ENCODE assay signal across 19 mouse cellular contexts in genomic region chr7:112273451-112273850, GRCm38 (mm10). TPM values are rescaled to one million over a fixed set of nuclear protein-coding genes. Genes with fewer than 3 reads are reported as not detected.
A peak's percentile ranks its signal among the peaks of the same experiment; 100 is the strongest.
DNase-seq lines count a peak whose midpoint lies in the region; ATAC-seq and TF ChIP-seq lines count a peak whose summit lies in the region.
"Had no signal": no experiment of that assay in that cellular context is flagged by ENCODE, and none has a peak within 500 bp of the region (broad histone marks: within the 10 kb centered on the region; RNA-seq: fewer than 3 reads in every experiment).

No protein-coding gene starts in this region.

- H3K27me3 ChIP-seq in heart, embryonic 11.5 days (ENCODE audit: control insufficient read depth, insufficient read depth, low read length), result no peaks in the 10 kb centered on the region
- no peaks in the 10 kb centered on the region for H3K27me3 ChIP-seq in lung, embryonic 14.5 days (ENCODE audit: insufficient read depth, low read length)
- no peaks in the 10 kb centered on the region for H3K27me3 ChIP-seq in heart, embryonic 16.5 days (ENCODE audit: control insufficient read depth, insufficient read depth, low read length)
- no peaks in the 10 kb centered on the region for H3K27me3 ChIP-seq in stomach, embryonic 15.5 days (replicated peaks)
- H3K27me3 ChIP-seq: embryonic facial prominence, embryonic 12.5 days; neural tube, embryonic 12.5 days had no signal

- H3K27ac ChIP-seq in heart, embryonic 11.5 days (ENCODE audit: low read depth, low read length), result peak overlapping the region; percentile 62
- H3K27ac ChIP-seq in lung, embryonic 14.5 days (ENCODE audit: low read depth), result peak overlapping the region; percentile 70; the same call in 1 of the 2 replicates
- H3K27ac ChIP-seq in heart, embryonic 16.5 days (ENCODE audit: low read length), result peak overlapping the region; percentile 94
- H3K27ac ChIP-seq in stomach, embryonic 15.5 days, result peak overlapping the region; percentile 35; the same call in 1 of the 2 replicates
- H3K27ac ChIP-seq: embryonic facial prominence, embryonic 12.5 days; macrophage; neural tube, embryonic 12.5 days had no signal

- no peak for TF ChIP-seq CTCF in lung, embryonic 14.5 days (IDR thresholded peaks at IDR 0.05; ENCODE audit: low read depth)
- no peak for TF ChIP-seq CTCF in lung, adult 2 months (IDR thresholded peaks at IDR 0.05; ENCODE audit: insufficient read depth, low read length)

- 0 out of 2 replicates have a peak overlapping the region, but pooled peaks have one; percentile 24 for H3K9ac ChIP-seq in heart, embryonic 11.5 days (ENCODE audit: low read depth, low read length)
- no peak overlapping the region for H3K9ac ChIP-seq in lung, embryonic 14.5 days
- H3K9ac ChIP-seq in heart, embryonic 16.5 days (ENCODE audit: low read length), result peak overlapping the region; percentile 45
- no peak overlapping the region for H3K9ac ChIP-seq in stomach, embryonic 15.5 days
- H3K9ac ChIP-seq: embryonic facial prominence, embryonic 12.5 days; neural tube, embryonic 12.5 days had no signal

- peaks cover 6% of the 10 kb centered on the region; the same call in 1 of the 2 replicates for H3K36me3 ChIP-seq in heart, embryonic 11.5 days (ENCODE audit: control insufficient read depth, insufficient read depth, low read length)
- H3K36me3 ChIP-seq in lung, embryonic 14.5 days (ENCODE audit: insufficient read depth), result peaks cover 4% of the 10 kb centered on the region; the same call in 1 of the 2 replicates
- peaks cover 22% of the 10 kb centered on the region for H3K36me3 ChIP-seq in heart, embryonic 16.5 days (ENCODE audit: control insufficient read depth, insufficient read depth)
- no peaks in the 10 kb centered on the region for H3K36me3 ChIP-seq in stomach, embryonic 15.5 days
- H3K36me3 ChIP-seq: embryonic facial prominence, embryonic 12.5 days; neural tube, embryonic 12.5 days had no signal

- no peak overlapping the region for H3K4me3 ChIP-seq in heart, embryonic 11.5 days (ENCODE audit: low read depth, low read length)
- no peak overlapping the region for H3K4me3 ChIP-seq in lung, embryonic 14.5 days (ENCODE audit: low read depth, low read length)
- H3K4me3 ChIP-seq in lung, adult 2 months (replicated peaks; ENCODE audit: extremely low read depth, low read depth, low read length), result no peak overlapping the region
- no peak overlapping the region for H3K4me3 ChIP-seq in heart, embryonic 16.5 days (ENCODE audit: low read length)
- H3K4me3 ChIP-seq in stomach, embryonic 15.5 days (replicated peaks), result no peak overlapping the region
- H3K4me3 ChIP-seq: embryonic facial prominence, embryonic 12.5 days; neural tube, embryonic 12.5 days had no signal

- WGBS in heart, embryonic 11.5 days (ENCODE audit: insufficient replicate concordance), result 51% methylated on average over 6 of the region's 6 CpGs
- WGBS in lung, embryonic 14.5 days, result 51% methylated on average over 6 of the region's 6 CpGs
- WGBS in lung, adult 2 months, result 58% methylated on average over 6 of the region's 6 CpGs
- WGBS in heart, embryonic 16.5 days, result 33% methylated on average over 6 of the region's 6 CpGs
- 75% methylated on average over 6 of the region's 6 CpGs for WGBS in stomach, embryonic 15.5 days

- no peak overlapping the region for H3K4me2 ChIP-seq in heart, embryonic 11.5 days
- H3K4me2 ChIP-seq in lung, embryonic 14.5 days, result no peak overlapping the region
- no peak overlapping the region for H3K4me2 ChIP-seq in heart, embryonic 16.5 days (ENCODE audit: low read depth, low read length)
- no peak overlapping the region for H3K4me2 ChIP-seq in stomach, embryonic 15.5 days
- H3K4me2 ChIP-seq: embryonic facial prominence, embryonic 12.5 days; neural tube, embryonic 12.5 days had no signal

- ATAC-seq in heart, embryonic 11.5 days (replicated peaks; ENCODE audit: insufficient number of reproducible peaks, low FRiP score, low TSS enrichment), result no peak
- no peak for ATAC-seq in lung, embryonic 14.5 days (ENCODE audit: insufficient read depth)
- ATAC-seq in heart, embryonic 16.5 days (replicated peaks; ENCODE audit: extremely low read depth, insufficient read depth, low FRiP score), result no peak
- no peak for ATAC-seq in stomach, embryonic 15.5 days (ENCODE audit: insufficient read depth, low FRiP score, low read depth)
- ATAC-seq: midbrain, embryonic 16.5 days had no signal

- no peak for DNase-seq in heart, postnatal 4 days
- DNase-seq in lung, embryonic 14.5 days, result peak; percentile 29
- DNase-seq in lung, adult 2 months, result no peak
- DNase-seq in kidney, adult 18-20 months, result no peak
- no peak for DNase-seq in left cerebral cortex, adult 18-20 months (ENCODE audit: low spot score in 2 of 2)
- DNase-seq: adrenal gland, postnatal 25 days; cerebellum, postnatal 25 days; kidney, adult 11 months; kidney, postnatal 4 days; liver; right cerebral cortex, postnatal 4 days; thymus, postnatal 36 days had no signal

- no peaks in the 10 kb centered on the region for H3K9me3 ChIP-seq in heart, embryonic 11.5 days (replicated peaks; ENCODE audit: control insufficient read depth, low read length)
- no peaks in the 10 kb centered on the region for H3K9me3 ChIP-seq in lung, embryonic 14.5 days (ENCODE audit: low read depth, low read length)
- H3K9me3 ChIP-seq in heart, embryonic 16.5 days (replicated peaks; ENCODE audit: control insufficient read depth, low read length), result no peaks in the 10 kb centered on the region
- H3K9me3 ChIP-seq in stomach, embryonic 15.5 days, result no peaks in the 10 kb centered on the region
- H3K9me3 ChIP-seq: embryonic facial prominence, embryonic 12.5 days; neural tube, embryonic 12.5 days had no signal

- no peak for TF ChIP-seq POLR2A in lung, adult 2 months (IDR thresholded peaks at IDR 0.05; ENCODE audit: borderline replicate concordance, extremely low read depth, low read depth, low read length)

- H3K4me1 ChIP-seq in heart, embryonic 11.5 days (ENCODE audit: control insufficient read depth, insufficient read depth, low read length), result peaks cover 94% of the 10 kb centered on the region
- peaks cover 39% of the 10 kb centered on the region for H3K4me1 ChIP-seq in lung, embryonic 14.5 days (ENCODE audit: insufficient read depth)
- peaks cover 49% of the 10 kb centered on the region for H3K4me1 ChIP-seq in lung, adult 2 months (ENCODE audit: control insufficient read depth, insufficient read depth, low read length)
- peaks cover 95% of the 10 kb centered on the region for H3K4me1 ChIP-seq in heart, embryonic 16.5 days (ENCODE audit: control insufficient read depth, insufficient read depth, low read length)
- peaks cover 50% of the 10 kb centered on the region for H3K4me1 ChIP-seq in stomach, embryonic 15.5 days

RNA-seq across cellular contexts. Expression of gene Mical2, which starts 47.8 kb away (rescaled TPM):
- 117 and 132 TPM in 2 replicates for polyA plus RNA-seq in heart, embryonic 11.5 days (2014; fragmentation: Nextera tagmentation; extraction: Ambion mirVana)
- 100 to 1,000 TPM; 281 to 298 TPM for total RNA-seq in heart, postnatal 4 days (2021)
- 15.3 and 18.3 TPM in 2 replicates for polyA plus RNA-seq in lung, embryonic 14.5 days (2014; fragmentation: Nextera tagmentation; extraction: Ambion mirVana)
- polyA plus RNA-seq in lung, adult 2 months (2012; rRNA removed), result 49.0 and 58.2 TPM in 2 replicates
- 128 and 145 TPM in 2 replicates for polyA plus RNA-seq in heart, embryonic 16.5 days (2015; fragmentation: Nextera tagmentation; extraction: Ambion mirVana)
- 12.5 and 12.7 TPM in 2 replicates for polyA plus RNA-seq in stomach, embryonic 15.5 days (2015; fragmentation: Nextera tagmentation; extraction: Ambion mirVana)
- 100 to 1,000 TPM; 503 to 562 TPM for total RNA-seq in left cerebral cortex, adult 18-20 months (2021)

Comparison
In these comparisons a context has a peak if more than half of its experiments do, and no peak if none do; other contexts are left out.
1. H3K27ac ChIP-seq: peak in every context shown above with its lines; median percentile 94 in heart, embryonic 16.5 days; 70 in lung, embryonic 14.5 days; 62 in heart, embryonic 11.5 days; 35 in stomach, embryonic 15.5 days.
2. H3K9ac ChIP-seq: peak in heart, embryonic 11.5 days (single experiment) and heart, embryonic 16.5 days (single experiment); none in lung, embryonic 14.5 days (single experiment) and stomach, embryonic 15.5 days (single experiment).